Mouse (Mus musculus) thymus, postnatal 36 days (tissue): ENCODE data around the gene Rnf26.

ENCODE experiments used
- DNase-seq, 2 experiments: peaks; one replicate each; pipeline ENCODE4 v3.0.0; 2022; ENCODE audit warnings: mixed read lengths in 2 of 2

The Rnf26 gene

GRCm38 (mm10) chr9:44074395-44075275, 38.7 kb downstream of the Rnf26 start:
- DNase-seq = no peak

GRCm38 (mm10) chr9:44073115-44073514, 40.2 kb downstream of the Rnf26 start:
- no peak for DNase-seq

- DNase-seq = no peak
Measured at GRCm38 (mm10) chr9:44072599-44072915, 40.8 kb downstream of the Rnf26 start.

GRCm38 (mm10) chr9:44071914-44072598, 41.3 kb downstream of the Rnf26 start:
- no peak for DNase-seq

GRCm38 (mm10) chr9:44070844-44071231, 42.5 kb downstream of the Rnf26 start:
- no peak for DNase-seq

GRCm38 (mm10) chr9:44070113-44070843, 43.0 kb downstream of the Rnf26 start:
- DNase-seq = no peak

GRCm38 (mm10) chr9:44069252-44069651, 44.1 kb downstream of the Rnf26 start:
- DNase-seq = no peak

- peak in 1 of 2 experiments; percentile 35 for DNase-seq
Measured at GRCm38 (mm10) chr9:44067960-44068330, 45.4 kb downstream of the Rnf26 start.

- peak; percentile 64 to 79 for DNase-seq
Measured at GRCm38 (mm10) chr9:44067241-44067959, 45.9 kb downstream of the Rnf26 start.

- peak; percentile 99 to 100 for DNase-seq
Measured at GRCm38 (mm10) chr9:44066785-44067225, 46.5 kb downstream of the Rnf26 start, which contains the start of gene Usp2. Gene Usp2 (plus strand): TSS chr9:44067021.

GRCm38 (mm10) chr9:44065177-44065576, 48.1 kb downstream of the Rnf26 start:
- no peak for DNase-seq

GRCm38 (mm10) chr9:44058606-44059005, 54.7 kb downstream of the Rnf26 start:
- no peak for DNase-seq

- no peak for DNase-seq
Measured at GRCm38 (mm10) chr9:44053936-44054335, 59.4 kb downstream of the Rnf26 start.

GRCm38 (mm10) chr9:44052855-44053254, 60.5 kb downstream of the Rnf26 start:
- peak; percentile 41 to 51 for DNase-seq

- peak in 1 of 2 experiments; percentile 45 for DNase-seq
Measured at GRCm38 (mm10) chr9:44049381-44050165, 63.7 kb downstream of the Rnf26 start.

- peak in 1 of 2 experiments; percentile 39 for DNase-seq
Measured at GRCm38 (mm10) chr9:44048541-44049380, 64.6 kb downstream of the Rnf26 start.

- peak in 1 of 2 experiments; percentile 38 for DNase-seq
Measured at GRCm38 (mm10) chr9:44047571-44048490, 65.5 kb downstream of the Rnf26 start.

GRCm38 (mm10) chr9:44047071-44047470, 66.2 kb downstream of the Rnf26 start:
- peak; percentile 75 to 87 for DNase-seq

GRCm38 (mm10) chr9:44046426-44046825, 66.9 kb downstream of the Rnf26 start:
- peak; percentile 62 to 76 for DNase-seq

- peak; percentile 41 to 51 for DNase-seq
Measured at GRCm38 (mm10) chr9:44045884-44046272, 67.4 kb downstream of the Rnf26 start.
